Mouse (Mus musculus): ENCODE measurements at regions not wholly inside any gene's neighbourhood (a gene's known extent, or its start where the extent isn't known, plus 50 kb on each side); places are given as distances from the start of the nearest gene placed in this dataset.

- peaks cover 24% of the 10 kb centered on the region for H3K9me3 ChIP-seq (replicated peaks)
- ATAC-seq (ENCODE audit: extremely low read depth, insufficient number of reproducible peaks, low FRiP score, poor library complexity, severe bottlenecking) (no peak), DNase-seq (ENCODE audit: low spot score) (no peak)
- no peak for TF ChIP-seq POLR2AphosphoS5 (IDR thresholded peaks at IDR 0.05; ENCODE audit: insufficient replicate concordance, low read depth, low read length)
- H3K4me3 ChIP-seq (ENCODE audit: low read depth, low read length): no peak overlapping the region
- H3K36me3 ChIP-seq (replicated peaks): no peaks in the 10 kb centered on the region
- H3K27me3 ChIP-seq (ENCODE audit: insufficient read depth, low read length): no peaks in the 10 kb centered on the region
- H3K4me1 ChIP-seq (ENCODE audit: insufficient read depth, low read depth, low read length): no peaks in the 10 kb centered on the region
These were observed 175.3 kb upstream of the Rbfox1 start for GRCm38 (mm10) chr16:5709831-5710230.

GRCm38 (mm10) chr16:5700731-5701255, 184.4 kb upstream of the Rbfox1 start:
- peaks cover 25% of the 10 kb centered on the region for H3K9me3 ChIP-seq (replicated peaks)
- H3K36me3 ChIP-seq (replicated peaks): no peaks in the 10 kb centered on the region
- ATAC-seq (ENCODE audit: extremely low read depth, insufficient number of reproducible peaks, low FRiP score, poor library complexity, severe bottlenecking) (no peak), DNase-seq (ENCODE audit: low spot score) (no peak)
- no peak overlapping the region for H3K4me3 ChIP-seq (ENCODE audit: low read depth, low read length)
- no peaks in the 10 kb centered on the region for H3K4me1 ChIP-seq (ENCODE audit: insufficient read depth, low read depth, low read length)
- no peaks in the 10 kb centered on the region for H3K27me3 ChIP-seq (ENCODE audit: insufficient read depth, low read length)
- no peak for TF ChIP-seq CTCF (IDR thresholded peaks at IDR 0.05; ENCODE audit: low read depth, low read length)

- DNase-seq (ENCODE audit: low spot score) (no peak), ATAC-seq (ENCODE audit: extremely low read depth, insufficient number of reproducible peaks, low FRiP score, poor library complexity, severe bottlenecking) (no peak)
- H3K4me3 ChIP-seq (ENCODE audit: low read depth, low read length): no peak overlapping the region
- H3K36me3 ChIP-seq (replicated peaks): no peaks in the 10 kb centered on the region
- no peaks in the 10 kb centered on the region for H3K9me3 ChIP-seq (replicated peaks)
- H3K4me1 ChIP-seq (ENCODE audit: insufficient read depth, low read depth, low read length): no peaks in the 10 kb centered on the region
- no peaks in the 10 kb centered on the region for H3K27me3 ChIP-seq (ENCODE audit: insufficient read depth, low read length)
- TF ChIP-seq CTCF (IDR thresholded peaks at IDR 0.05; ENCODE audit: low read depth, low read length) (no peak), POLR2AphosphoS5 (IDR thresholded peaks at IDR 0.05; ENCODE audit: insufficient replicate concordance, low read depth, low read length) (no peak), GATA1 (IDR thresholded peaks at IDR 0.05; ENCODE audit: borderline replicate concordance, low read length) (no peak), TAL1 (conservative IDR thresholded peaks at IDR 0.05; ENCODE audit: low read depth, low read length) (no peak), GATA2 (IDR thresholded peaks at IDR 0.05; ENCODE audit: borderline replicate concordance, low read depth, low read length) (no peak)
These were observed 196.8 kb upstream of the Rbfox1 start for GRCm38 (mm10) chr16:5688322-5688721.

- H3K4me1 ChIP-seq (ENCODE audit: insufficient read depth, low read depth, low read length): no peaks in the 10 kb centered on the region
- DNase-seq (ENCODE audit: low spot score) (no peak), ATAC-seq (ENCODE audit: extremely low read depth, insufficient number of reproducible peaks, low FRiP score, poor library complexity, severe bottlenecking) (no peak)
- H3K27me3 ChIP-seq (ENCODE audit: insufficient read depth, low read length): no peaks in the 10 kb centered on the region
- H3K9me3 ChIP-seq (replicated peaks): peaks cover 28% of the 10 kb centered on the region
- no peak overlapping the region for H3K4me3 ChIP-seq (ENCODE audit: low read depth, low read length)
- no peaks in the 10 kb centered on the region for H3K36me3 ChIP-seq (replicated peaks)
- TF ChIP-seq TAL1 (conservative IDR thresholded peaks at IDR 0.05; ENCODE audit: low read depth, low read length) (no peak), CTCF (IDR thresholded peaks at IDR 0.05; ENCODE audit: low read depth, low read length) (no peak)
These were observed 211.7 kb upstream of the Rbfox1 start for GRCm38 (mm10) chr16:5673372-5673960.

- DNase-seq (ENCODE audit: low spot score) (no peak), ATAC-seq (ENCODE audit: extremely low read depth, insufficient number of reproducible peaks, low FRiP score, poor library complexity, severe bottlenecking) (no peak)
- no peak for TF ChIP-seq CTCF (IDR thresholded peaks at IDR 0.05; ENCODE audit: low read depth, low read length)
- TF ChIP-seq POLR2AphosphoS5 (IDR thresholded peaks at IDR 0.05; ENCODE audit: insufficient replicate concordance, low read depth, low read length): no peak
- TF ChIP-seq TAL1 (conservative IDR thresholded peaks at IDR 0.05; ENCODE audit: low read depth, low read length): no peak
- no peaks in the 10 kb centered on the region for H3K36me3 ChIP-seq (replicated peaks)
- no peak overlapping the region for H3K4me3 ChIP-seq (ENCODE audit: low read depth, low read length)
- no peaks in the 10 kb centered on the region for H3K27me3 ChIP-seq (ENCODE audit: insufficient read depth, low read length)
- H3K4me1 ChIP-seq (ENCODE audit: insufficient read depth, low read depth, low read length): no peaks in the 10 kb centered on the region
- peaks cover 32% of the 10 kb centered on the region for H3K9me3 ChIP-seq (replicated peaks)
These were observed 212.3 kb upstream of the Rbfox1 start for GRCm38 (mm10) chr16:5672871-5673270.

- Histone ChIP-seq H3K9me3 (replicated peaks) (peaks cover 25% of the 10 kb centered on the region), H3K4me1 (ENCODE audit: insufficient read depth, low read depth, low read length) (no peaks in the 10 kb centered on the region), H3K27me3 (ENCODE audit: insufficient read depth, low read length) (no peaks in the 10 kb centered on the region), H3K36me3 (replicated peaks) (no peaks in the 10 kb centered on the region), H3K4me3 (ENCODE audit: low read depth, low read length) (no peak overlapping the region)
- TF ChIP-seq CTCF (IDR thresholded peaks at IDR 0.05; ENCODE audit: low read depth, low read length) (no peak), GATA2 (IDR thresholded peaks at IDR 0.05; ENCODE audit: borderline replicate concordance, low read depth, low read length) (no peak), TAL1 (conservative IDR thresholded peaks at IDR 0.05; ENCODE audit: low read depth, low read length) (no peak), POLR2AphosphoS5 (IDR thresholded peaks at IDR 0.05; ENCODE audit: insufficient replicate concordance, low read depth, low read length) (no peak), GATA1 (IDR thresholded peaks at IDR 0.05; ENCODE audit: borderline replicate concordance, low read length) (no peak)
- DNase-seq (ENCODE audit: low spot score) (no peak), ATAC-seq (ENCODE audit: extremely low read depth, insufficient number of reproducible peaks, low FRiP score, poor library complexity, severe bottlenecking) (no peak)
These were observed 216.7 kb upstream of the Rbfox1 start for GRCm38 (mm10) chr16:5668403-5668967.

GRCm38 (mm10) chr16:5661918-5662317, 223.2 kb upstream of the Rbfox1 start:
- no peak for DNase-seq (ENCODE audit: low spot score)
- ATAC-seq (ENCODE audit: extremely low read depth, insufficient number of reproducible peaks, low FRiP score, poor library complexity, severe bottlenecking): no peak

More at GRCm38 (mm10) chr16:5661918-5662317, 223.2 kb upstream of the Rbfox1 start:
- no peaks in the 10 kb centered on the region for H3K36me3 ChIP-seq (replicated peaks)
- TF ChIP-seq GATA2 (IDR thresholded peaks at IDR 0.05; ENCODE audit: borderline replicate concordance, low read depth, low read length) (no peak), CTCF (IDR thresholded peaks at IDR 0.05; ENCODE audit: low read depth, low read length) (no peak), TAL1 (conservative IDR thresholded peaks at IDR 0.05; ENCODE audit: low read depth, low read length) (no peak), GATA1 (IDR thresholded peaks at IDR 0.05; ENCODE audit: borderline replicate concordance, low read length) (no peak), POLR2AphosphoS5 (IDR thresholded peaks at IDR 0.05; ENCODE audit: insufficient replicate concordance, low read depth, low read length) (no peak)
- no peaks in the 10 kb centered on the region for H3K4me1 ChIP-seq (ENCODE audit: insufficient read depth, low read depth, low read length)
- H3K4me3 ChIP-seq (ENCODE audit: low read depth, low read length): no peak overlapping the region
- peaks cover 22% of the 10 kb centered on the region for H3K9me3 ChIP-seq (replicated peaks)
- H3K27me3 ChIP-seq (ENCODE audit: insufficient read depth, low read length): no peaks in the 10 kb centered on the region

Data from G1E (cell line).